Mouse (Mus musculus): ENCODE results near the gene Aldh3a2.
"Not testable (repeated sequence)": the region's sequence is repeated elsewhere in the genome, so short reads cannot be mapped to it uniquely, and the experiment has no call there.

Gene Aldh3a2

DNA sequence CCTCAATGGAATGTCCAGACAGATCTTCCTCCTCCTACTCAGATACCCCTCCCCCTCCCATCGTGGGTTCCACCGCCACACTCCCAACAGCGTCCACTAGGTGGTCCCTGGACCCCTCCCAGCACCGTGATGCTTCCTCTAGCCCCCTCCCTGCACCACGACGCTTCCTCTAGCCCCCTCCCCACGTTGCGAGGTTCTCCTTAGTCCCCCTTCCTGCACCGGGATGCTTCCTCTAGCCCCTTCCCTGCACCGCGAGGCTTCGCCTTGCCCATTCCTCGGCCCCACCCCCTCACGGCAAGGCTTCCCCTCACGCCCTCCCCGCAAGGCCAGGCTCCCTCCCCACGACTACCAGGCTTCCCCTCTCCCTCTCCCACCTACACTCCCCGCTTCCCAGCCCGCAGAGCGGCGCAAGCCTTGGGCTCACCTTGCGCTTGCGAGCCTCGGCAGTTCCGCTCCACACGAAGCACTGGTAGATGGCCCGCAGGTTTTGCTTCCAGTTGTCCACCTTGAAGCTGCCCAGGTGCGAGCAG is 92.9 kb downstream of the Aldh3a2 start:
- peak in 1 of 2 experiments; percentile 35 for DNase-seq (ENCODE audit: low spot score in 2 of 2)

DNA sequence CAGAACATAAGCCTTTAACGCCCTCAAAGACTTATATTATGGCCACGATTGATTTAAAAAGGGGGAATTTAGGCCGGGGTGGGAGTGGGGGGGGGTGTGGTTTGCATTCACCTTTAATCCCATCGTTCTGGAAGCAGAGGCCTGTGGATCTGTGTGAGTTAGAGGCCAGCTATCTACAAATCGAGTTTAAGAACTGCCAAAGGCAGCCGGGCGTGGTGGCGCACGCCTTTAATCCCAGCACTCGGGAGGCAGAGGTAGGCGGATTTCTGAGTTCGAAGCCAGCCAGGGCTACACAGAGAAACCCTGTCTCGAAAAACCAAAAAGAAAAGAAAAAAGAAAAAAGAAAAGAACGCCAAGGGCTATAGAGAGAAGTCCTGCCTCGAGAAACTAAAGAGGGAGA is 93.8 kb downstream of the Aldh3a2 start:
- DNase-seq (ENCODE audit: low spot score in 2 of 2), result not testable (repeated sequence)

All from right cerebral cortex, adult 2 months (tissue).